15 mouse cellular contexts compared by ENCODE assay signal in the genomic region with DNA sequence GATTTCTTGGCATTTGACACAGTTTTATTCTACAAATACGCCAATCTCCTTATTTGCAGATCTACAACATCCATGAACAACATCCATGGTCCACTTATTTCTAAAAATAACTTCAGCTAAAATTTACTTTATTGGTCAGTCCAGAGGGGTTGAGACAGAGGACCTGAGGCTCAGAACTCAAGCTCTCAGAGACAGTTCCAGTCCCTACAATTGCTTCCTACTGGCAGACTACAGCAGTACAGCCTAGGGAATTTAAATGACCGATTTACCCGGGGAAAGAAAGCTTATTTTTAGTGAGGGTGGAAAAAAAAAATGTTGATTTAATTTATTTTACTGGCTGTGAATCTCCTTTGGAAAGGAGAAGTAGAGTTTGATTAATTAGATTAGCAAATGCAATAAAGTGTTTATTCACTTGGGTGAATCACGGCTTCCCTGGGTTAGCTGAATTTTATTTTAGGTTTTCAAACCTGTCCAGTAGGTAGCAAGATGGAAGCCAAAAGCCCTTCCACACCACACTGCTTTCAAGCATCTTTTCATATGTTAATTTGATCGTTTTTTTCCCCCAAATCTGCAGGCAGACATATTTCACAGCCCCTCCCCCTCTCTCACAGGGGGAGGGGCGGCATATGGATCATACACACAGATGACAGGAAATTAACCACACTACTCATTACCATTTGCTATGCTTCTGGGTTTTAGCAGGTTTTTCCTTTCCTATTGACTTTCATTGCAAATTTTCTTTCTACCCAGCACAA.
DNase-seq lines count a peak whose midpoint lies in the region; ATAC-seq and TF ChIP-seq lines count a peak whose summit lies in the region.
"Had no signal": no experiment of that assay in that cellular context is flagged by ENCODE, and none has a peak within 500 bp of the region (broad histone marks: within the 10 kb centered on the region; RNA-seq: fewer than 3 reads in every experiment).

No protein-coding gene starts in this region.

- H3K4me2 ChIP-seq in embryonic facial prominence, embryonic 14.5 days (ENCODE audit: low read depth, low read length) = no peak overlapping the region
- peak overlapping the region; percentile 12; the same call in 1 of the 2 replicates for H3K4me2 ChIP-seq in hindbrain, embryonic 16.5 days (ENCODE audit: low read length)
- peak overlapping the region; percentile 19; the same call in 1 of the 2 replicates for H3K4me2 ChIP-seq in neural tube, embryonic 15.5 days
- no peak overlapping the region for H3K4me2 ChIP-seq in intestine, embryonic 15.5 days (replicated peaks)

- intact Hi-C loops in left cerebral cortex, postnatal 4 days (cut with DNase I) = no loop called here
- intact Hi-C loops in left cerebral cortex, postnatal 14 days (cut with DNase I) = no loop called here

- WGBS in embryonic facial prominence, embryonic 14.5 days = 37% methylated on average over 6 of the region's 6 CpGs
- WGBS in hindbrain, embryonic 16.5 days = 22% methylated on average over 6 of the region's 6 CpGs
- 19% methylated on average over 6 of the region's 6 CpGs for WGBS in neural tube, embryonic 15.5 days
- 52% methylated on average over 6 of the region's 6 CpGs for WGBS in lung, adult 2 months
- 42% methylated on average over 6 of the region's 6 CpGs for WGBS in intestine, embryonic 15.5 days

- H3K27me3 ChIP-seq in embryonic facial prominence, embryonic 14.5 days (replicated peaks; ENCODE audit: control insufficient read depth, insufficient read depth, low read length) = no peaks in the 10 kb centered on the region
- no peaks in the 10 kb centered on the region for H3K27me3 ChIP-seq in hindbrain, embryonic 16.5 days (replicated peaks; ENCODE audit: control insufficient read depth, insufficient read depth, low read length)
- H3K27me3 ChIP-seq in neural tube, embryonic 15.5 days (replicated peaks) = no peaks in the 10 kb centered on the region
- H3K27me3 ChIP-seq in intestine, embryonic 15.5 days (replicated peaks) = no peaks in the 10 kb centered on the region

- DNase-seq in left cerebral cortex, postnatal 4 days = peak; percentile 43
- no peak for DNase-seq in left cerebral cortex, postnatal 14 days (ENCODE audit: low spot score in 2 of 2)
- DNase-seq in embryonic facial prominence, embryonic 14.5 days (ENCODE audit: low spot score) = no peak
- DNase-seq in lung, adult 2 months = no peak
- no peak for DNase-seq in urinary bladder, postnatal 14 days (ENCODE audit: low spot score)
- DNase-seq: adrenal gland, adult 8-10 months; cerebellum, adult 2 months had no signal

- no peak for TF ChIP-seq POLR2A in lung, adult 2 months (IDR thresholded peaks at IDR 0.05; ENCODE audit: borderline replicate concordance, extremely low read depth, low read depth, low read length)

- ATAC-seq in embryonic facial prominence, embryonic 14.5 days (ENCODE audit: low read depth) = 0 out of 2 replicates have a peak, but pooled peaks have one; percentile 23
- peak; percentile 52 for ATAC-seq in hindbrain, embryonic 16.5 days
- peak; percentile 48; the same call in 1 of the 2 replicates for ATAC-seq in neural tube, embryonic 15.5 days (ENCODE audit: low FRiP score)
- no peak for ATAC-seq in intestine, embryonic 15.5 days
- ATAC-seq: intestine, embryonic 16.5 days had no signal

- H3K27ac ChIP-seq in embryonic facial prominence, embryonic 14.5 days (replicated peaks; ENCODE audit: low read depth, low read length) = no peak overlapping the region
- H3K27ac ChIP-seq in hindbrain, embryonic 16.5 days (ENCODE audit: low read depth, low read length) = peak overlapping the region; percentile 74
- H3K27ac ChIP-seq in neural tube, embryonic 15.5 days (replicated peaks) = peak overlapping the region; percentile 60
- H3K27ac ChIP-seq in intestine, embryonic 15.5 days = no peak overlapping the region
- H3K27ac ChIP-seq: left cerebral cortex, adult 2 months; liver, embryonic 14.5 days had no signal

- no peak overlapping the region for H3K9ac ChIP-seq in embryonic facial prominence, embryonic 14.5 days (ENCODE audit: low read depth, low read length)
- H3K9ac ChIP-seq in hindbrain, embryonic 16.5 days (ENCODE audit: low read depth, low read length) = no peak overlapping the region
- no peak overlapping the region for H3K9ac ChIP-seq in neural tube, embryonic 15.5 days (replicated peaks)
- H3K9ac ChIP-seq in intestine, embryonic 15.5 days = no peak overlapping the region
- H3K9ac ChIP-seq: liver, embryonic 14.5 days had no signal

- no peak overlapping the region for H3K4me3 ChIP-seq in embryonic facial prominence, embryonic 14.5 days (ENCODE audit: low read depth, low read length)
- no peak overlapping the region for H3K4me3 ChIP-seq in hindbrain, embryonic 16.5 days (ENCODE audit: low read length)
- H3K4me3 ChIP-seq in neural tube, embryonic 15.5 days (replicated peaks) = no peak overlapping the region
- H3K4me3 ChIP-seq in lung, adult 2 months (replicated peaks; ENCODE audit: extremely low read depth, low read depth, low read length) = no peak overlapping the region
- H3K4me3 ChIP-seq in intestine, embryonic 15.5 days (replicated peaks) = no peak overlapping the region
- H3K4me3 ChIP-seq: erythroblast, embryonic 14.5 days; left cerebral cortex, adult 2 months; megakaryocyte, embryonic 14.5 days had no signal

- H3K4me1 ChIP-seq in embryonic facial prominence, embryonic 14.5 days (ENCODE audit: control insufficient read depth, insufficient read depth, low read length) = peaks cover 29% of the 10 kb centered on the region
- peaks cover 20% of the 10 kb centered on the region for H3K4me1 ChIP-seq in hindbrain, embryonic 16.5 days (ENCODE audit: control insufficient read depth, insufficient read depth, low read depth, low read length)
- H3K4me1 ChIP-seq in neural tube, embryonic 15.5 days = peaks cover 34% of the 10 kb centered on the region
- H3K4me1 ChIP-seq in lung, adult 2 months (ENCODE audit: control insufficient read depth, insufficient read depth, low read length) = no peaks in the 10 kb centered on the region
- peaks cover 13% of the 10 kb centered on the region for H3K4me1 ChIP-seq in intestine, embryonic 15.5 days (replicated peaks)

- no peaks in the 10 kb centered on the region for H3K9me3 ChIP-seq in embryonic facial prominence, embryonic 14.5 days (ENCODE audit: control insufficient read depth, low read length)
- H3K9me3 ChIP-seq in hindbrain, embryonic 16.5 days (ENCODE audit: control insufficient read depth, low read length) = no peaks in the 10 kb centered on the region
- H3K9me3 ChIP-seq in neural tube, embryonic 15.5 days (replicated peaks) = no peaks in the 10 kb centered on the region
- no peaks in the 10 kb centered on the region for H3K9me3 ChIP-seq in intestine, embryonic 15.5 days

- no peaks in the 10 kb centered on the region for H3K36me3 ChIP-seq in embryonic facial prominence, embryonic 14.5 days (ENCODE audit: control insufficient read depth, insufficient read depth, low read length)
- no peaks in the 10 kb centered on the region for H3K36me3 ChIP-seq in hindbrain, embryonic 16.5 days (ENCODE audit: control insufficient read depth, insufficient read depth, low read length)
- H3K36me3 ChIP-seq in neural tube, embryonic 15.5 days = no peaks in the 10 kb centered on the region
- H3K36me3 ChIP-seq in intestine, embryonic 15.5 days = no peaks in the 10 kb centered on the region

- TF ChIP-seq CTCF in lung, adult 2 months (IDR thresholded peaks at IDR 0.05; ENCODE audit: insufficient read depth, low read length) = no peak

Comparison
In these comparisons a context has a peak if more than half of its experiments do, and no peak if none do; other contexts are left out.
1. H3K27ac ChIP-seq: peak in hindbrain, embryonic 16.5 days (single experiment) and neural tube, embryonic 15.5 days (single experiment); none in embryonic facial prominence, embryonic 14.5 days (single experiment) and intestine, embryonic 15.5 days (single experiment).
2. H3K4me2 ChIP-seq: peak in hindbrain, embryonic 16.5 days (single experiment) and neural tube, embryonic 15.5 days (single experiment); none in embryonic facial prominence, embryonic 14.5 days (single experiment) and intestine, embryonic 15.5 days (single experiment).